Mouse (Mus musculus): ENCODE results near the gene Gm49486.

GRCm38 (mm10) chr15:79251168-79251567 lies 22.0 kb downstream of the Gm49486 start:
- TF ChIP-seq POLR2A (IDR thresholded peaks at IDR 0.05; ENCODE audit: borderline replicate concordance, extremely low read depth, low read depth, low read length), result no peak
- no peak for TF ChIP-seq CTCF (IDR thresholded peaks at IDR 0.05; ENCODE audit: insufficient read depth, low read length)
